Mouse (Mus musculus) urinary bladder, adult 2 months (tissue): ENCODE measurements around the gene Slc35f4. TPM values are rescaled to one million over a fixed set of nuclear protein-coding genes. Genes with fewer than 3 reads are reported as not detected.
"Not testable (repeated sequence)": the region's sequence is repeated elsewhere in the genome, so short reads cannot be mapped to it uniquely, and the experiment has no call there.

ENCODE experiments used
- DNase-seq: peaks from one replicate; pipeline ENCODE4 v3.0.0; 2022; ENCODE audit warnings: low spot score
- polyA plus RNA-seq: library from polyadenylated mRNA; depleted of rRNA; stranded (reverse); fragments of >200 nt; gene quantifications from 2 replicates; pipeline ENCODE4 v1.2.3, GENCODE M21; 2012

Gene Slc35f4
- polyA plus RNA-seq, 1 experiment = not detected

DNA sequence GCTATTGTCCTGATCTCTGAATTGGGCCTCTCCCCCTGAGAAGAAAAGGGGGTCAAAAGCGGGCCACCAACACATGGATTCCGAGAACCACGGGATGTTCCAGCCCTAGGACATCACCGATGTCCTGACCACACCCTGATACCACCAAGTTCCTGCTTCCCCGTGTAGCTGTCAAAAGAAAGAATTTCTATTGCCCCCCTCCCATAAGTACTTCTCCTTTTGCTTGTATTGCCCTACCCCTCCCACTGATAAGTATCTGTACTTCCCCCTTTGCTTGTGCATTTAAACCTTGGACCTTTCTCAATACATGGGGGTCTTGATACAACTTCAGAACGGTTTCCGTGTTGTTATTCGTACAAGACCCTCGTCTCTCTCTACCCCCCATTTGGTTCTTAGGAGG is 247.4 kb downstream of the Slc35f4 start:
- not testable (repeated sequence) for DNase-seq

DNA sequence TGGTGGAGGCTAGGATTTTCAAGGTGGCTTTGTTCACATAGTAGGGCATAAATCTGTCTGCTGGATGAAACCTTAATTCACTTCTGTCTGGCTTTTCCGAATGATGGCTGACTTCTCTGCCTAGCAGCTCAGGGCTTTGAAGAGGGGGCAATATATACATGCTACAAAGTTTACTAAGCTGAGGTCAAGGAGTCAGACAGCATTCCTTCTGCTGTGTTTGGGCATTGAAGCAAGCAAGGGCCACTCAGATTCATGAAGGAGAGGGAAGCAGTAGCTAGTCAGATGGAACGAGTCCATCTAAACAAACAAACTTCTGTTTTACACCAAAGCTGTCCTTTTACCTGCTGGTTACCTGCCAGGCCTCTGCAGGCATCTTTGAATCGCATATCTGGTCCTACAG is 248.2 kb downstream of the Slc35f4 start:
- DNase-seq = no peak

GRCm38 (mm10) chr14:49275376-49275775 is 250.5 kb downstream of the Slc35f4 start:
- no peak for DNase-seq

DNA sequence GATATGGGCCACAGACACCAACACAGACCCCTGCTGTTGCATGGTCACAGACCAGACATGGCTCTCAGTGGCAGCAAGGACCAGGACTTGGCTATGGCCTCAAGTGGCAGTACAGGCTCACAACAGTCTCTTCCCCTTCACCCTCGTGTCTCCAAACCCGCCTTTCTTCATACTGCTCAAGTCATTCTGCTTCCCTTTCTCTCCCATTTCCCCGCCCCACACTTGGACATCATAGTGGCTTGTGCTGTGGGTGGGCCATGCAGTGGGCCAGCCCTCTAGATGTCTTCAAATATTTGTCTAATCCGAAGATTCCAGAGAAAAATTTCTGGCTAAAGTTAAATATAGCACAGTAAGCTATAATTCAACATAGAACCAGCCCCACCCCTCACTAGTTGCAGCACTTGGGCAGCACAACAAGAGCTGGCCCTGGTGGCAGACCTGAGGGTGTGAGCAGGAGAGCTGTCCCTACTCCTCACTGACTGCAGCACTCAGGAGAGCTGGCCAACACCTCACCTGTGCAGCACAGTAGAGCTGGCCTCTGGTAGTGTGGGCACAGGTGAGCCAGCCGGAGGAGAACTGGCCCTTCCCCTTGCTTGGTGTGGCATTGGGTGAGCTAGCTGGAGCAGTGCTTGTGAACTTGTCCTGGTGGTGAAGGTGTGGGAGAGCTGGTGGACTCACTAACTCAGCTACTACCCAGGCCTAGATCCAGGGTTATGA is 260.4 kb downstream of the Slc35f4 start:
- no peak for DNase-seq
